Mouse (Mus musculus) activated CD4-positive, CD25-positive, alpha-beta regulatory T cell, adult 4 months (primary cell): ENCODE data around the gene Alg3. TPM values are rescaled to one million over a fixed set of nuclear protein-coding genes. Genes with fewer than 3 reads are reported as not detected.

Experiments
- ATAC-seq: one replicate; pipeline ENCODE4 v1.8.0; 2017
- polyA plus RNA-seq, 2 experiments: library from polyadenylated mRNA; unstranded; fragments of 100-300 nt; shearing (Covaris generic); gene quantifications; one replicate each; pipeline ENCODE4 v1.2.1; 2017

The Alg3 gene
- 10 to 100 TPM; 28.2 to 31.8 TPM for polyA plus RNA-seq

GRCm38 (mm10) chr16:20611357-20612227, at the start of gene Alg3, which contains the start of the genes Eef1akmt4 and Gm49333:
Gene Alg3 (minus strand): TSS chr16:20611735.
Gene Eef1akmt4 (plus strand): TSS chr16:20611593.
Gene Gm49333 (plus strand): TSS chr16:20611610.
- ATAC-seq = peak; percentile 96

- no peak for ATAC-seq
Observed at GRCm38 (mm10) chr16:20657661-20658060, 46.1 kb upstream of the Alg3 start.

- no peak for ATAC-seq
Observed at GRCm38 (mm10) chr16:20653315-20653714, 41.8 kb upstream of the Alg3 start.

- no peak for ATAC-seq
Observed at GRCm38 (mm10) chr16:20651947-20652310, 40.4 kb upstream of the Alg3 start.

- peak; percentile 97 for ATAC-seq
Observed at GRCm38 (mm10) chr16:20651076-20651946, 39.8 kb upstream of the Alg3 start, which contains the start of gene Psmd2. Gene Psmd2 (plus strand): TSS chr16:20651652.

- ATAC-seq = no peak
Observed at GRCm38 (mm10) chr16:20643911-20644310, 32.4 kb upstream of the Alg3 start.

- peak; percentile 59 for ATAC-seq
Observed at GRCm38 (mm10) chr16:20642161-20642560, 30.6 kb upstream of the Alg3 start.

- ATAC-seq = no peak
Observed at GRCm38 (mm10) chr16:20638367-20638766, 26.8 kb upstream of the Alg3 start.

- ATAC-seq = no peak
Observed at GRCm38 (mm10) chr16:20637410-20637809, 25.9 kb upstream of the Alg3 start.

GRCm38 (mm10) chr16:20629731-20630634, 18.4 kb upstream of the Alg3 start, which contains the start of gene Ece2:
Gene Ece2 (plus strand): TSS chr16:20629828.
- ATAC-seq = no peak

GRCm38 (mm10) chr16:20628871-20629391, 17.4 kb upstream of the Alg3 start:
- ATAC-seq = no peak

- no peak for ATAC-seq
Observed at GRCm38 (mm10) chr16:20623211-20623610, 11.7 kb upstream of the Alg3 start.

GRCm38 (mm10) chr16:20621991-20622685, 10.6 kb upstream of the Alg3 start:
- ATAC-seq = peak; percentile 36

GRCm38 (mm10) chr16:20621191-20621990, 9.9 kb upstream of the Alg3 start, which contains the start of gene Camk2n2:
Gene Camk2n2 (minus strand): TSS chr16:20621287.
- ATAC-seq = peak; percentile 21

- ATAC-seq = no peak
Observed at GRCm38 (mm10) chr16:20620751-20621190, 9.2 kb upstream of the Alg3 start.

- no peak for ATAC-seq
Observed at GRCm38 (mm10) chr16:20620399-20620735, 8.8 kb upstream of the Alg3 start.

GRCm38 (mm10) chr16:20619541-20620398, 8.2 kb upstream of the Alg3 start:
- ATAC-seq = peak; percentile 29

- peak; percentile 66 for ATAC-seq
Observed at GRCm38 (mm10) chr16:20610501-20611356, 806 bp downstream of the Alg3 start.
